Mouse (Mus musculus): ENCODE data around the gene Trh. TPM values are rescaled to one million over a fixed set of nuclear protein-coding genes. Genes with fewer than 3 reads are reported as not detected.
A peak's percentile ranks its signal among the peaks of the same experiment; 100 is the strongest.

Trh gene
- polyA plus RNA-seq (2015; fragmentation: Nextera tagmentation; extraction: Ambion mirVana) = 1.8 and 2.5 TPM in 2 replicates

DNA sequence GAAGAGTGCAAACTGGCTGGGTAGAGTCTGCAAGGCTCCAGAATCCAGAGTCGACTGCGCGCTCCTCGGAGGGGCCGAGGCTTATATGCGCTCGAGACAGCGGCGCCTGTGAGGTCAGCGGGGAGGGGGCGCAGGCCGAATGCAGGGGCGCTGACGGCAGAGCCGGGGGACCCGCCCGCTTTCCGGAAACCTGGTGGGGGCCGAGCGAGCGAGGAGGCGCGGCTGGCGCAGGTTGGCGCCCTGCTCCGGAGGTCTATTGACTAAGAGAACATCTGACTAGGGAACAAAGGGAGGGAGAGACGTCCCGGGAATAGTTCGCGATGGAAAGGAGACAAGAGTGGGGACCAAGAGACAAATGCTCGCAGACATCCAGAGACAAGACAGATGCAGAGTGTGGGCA lies at the start of gene Trh:
TSS of gene Trh (minus strand) at position 60 of the 400 bp plus-strand sequence.
- H3K4me1 ChIP-seq (ENCODE audit: control insufficient read depth, insufficient read depth, low read length) = 0 out of 2 replicates have a peak, but pooled peaks cover 3% of the 10 kb centered on the region
- WGBS = under 1% methylated on average over 31 of the region's 31 CpGs
- H3K27me3 ChIP-seq (replicated peaks; ENCODE audit: control insufficient read depth, insufficient read depth, low read length) = peaks cover 24% of the 10 kb centered on the region
- H3K4me3 ChIP-seq (ENCODE audit: low read length) = peak within 1 kb of the TSS; percentile 37
- peak within 1 kb of the TSS; percentile 41; the same call in 1 of the 2 replicates for H3K9ac ChIP-seq (ENCODE audit: low read depth, low read length)
- peak within 1 kb of the TSS; percentile 53 for H3K4me2 ChIP-seq (ENCODE audit: low read depth, low read length)
- H3K27ac ChIP-seq (ENCODE audit: low read length) = no peak within 1 kb of the TSS
- no peaks in the 10 kb centered on the region for H3K9me3 ChIP-seq (ENCODE audit: control insufficient read depth, low read length)
- H3K36me3 ChIP-seq (ENCODE audit: control insufficient read depth, insufficient read depth, low read length) = no peaks in the 10 kb centered on the region
- ATAC-seq = no peak

DNA sequence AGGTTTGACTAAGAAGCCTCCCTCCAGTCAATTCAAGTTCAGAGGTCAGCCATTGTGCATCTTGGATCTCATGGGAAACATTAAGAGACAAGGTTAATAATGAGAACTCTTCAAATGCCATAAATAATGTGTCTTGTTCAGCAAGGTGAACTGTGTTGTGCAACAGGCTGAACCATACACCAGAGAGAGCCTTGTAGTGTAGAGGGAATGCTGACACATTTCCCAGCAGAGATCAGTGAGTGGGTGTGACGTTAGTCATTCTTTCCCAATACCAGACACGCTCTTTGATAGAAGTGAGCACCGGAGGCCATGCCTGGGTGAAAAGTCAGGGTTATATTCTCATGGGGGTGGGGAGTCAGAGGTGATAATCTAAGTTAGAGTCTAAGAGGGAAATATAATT lies 46.4 kb upstream of the Trh start:
- 69% methylated on average over 3 of the region's 3 CpGs for WGBS

DNA sequence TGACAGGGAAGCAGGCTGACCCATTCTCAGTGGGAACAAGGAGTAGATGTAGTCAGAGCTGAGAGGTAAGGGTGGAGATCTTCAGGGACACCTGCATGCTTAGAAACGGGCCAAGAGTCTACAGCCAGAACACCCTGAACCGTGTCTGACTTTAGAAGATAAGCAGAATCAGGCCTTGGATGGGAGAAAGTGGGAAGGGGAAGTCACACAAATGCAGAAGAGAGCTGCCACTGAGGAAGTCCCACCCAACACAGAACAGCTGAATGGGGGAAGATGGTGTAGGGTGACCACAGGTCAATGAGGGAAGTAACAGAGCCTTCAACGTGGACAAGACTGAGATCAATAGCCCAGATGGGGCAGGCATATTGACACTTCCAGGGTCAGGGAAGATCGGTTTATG lies 42.4 kb upstream of the Trh start:
- Histone ChIP-seq H3K27ac (ENCODE audit: low read length) (no peak overlapping the region), H3K27me3 (replicated peaks; ENCODE audit: control insufficient read depth, insufficient read depth, low read length) (no peaks in the 10 kb centered on the region), H3K4me1 (ENCODE audit: control insufficient read depth, insufficient read depth, low read length) (no peaks in the 10 kb centered on the region), H3K36me3 (ENCODE audit: control insufficient read depth, insufficient read depth, low read length) (no peaks in the 10 kb centered on the region), H3K4me2 (ENCODE audit: low read depth, low read length) (no peak overlapping the region), H3K4me3 (ENCODE audit: low read length) (no peak overlapping the region), H3K9ac (ENCODE audit: low read depth, low read length) (no peak overlapping the region), H3K9me3 (ENCODE audit: control insufficient read depth, low read length) (no peaks in the 10 kb centered on the region)
- ATAC-seq = no peak
- WGBS = 53% methylated on average over 4 of the region's 4 CpGs

More for the DNA sequence above, 46.4 kb upstream of the Trh start:
- peak; percentile 63 for ATAC-seq
- H3K4me3 ChIP-seq (ENCODE audit: low read length) = no peak overlapping the region
- no peak overlapping the region for H3K27ac ChIP-seq (ENCODE audit: low read length)
- H3K4me1 ChIP-seq (ENCODE audit: control insufficient read depth, insufficient read depth, low read length) = no peaks in the 10 kb centered on the region
- no peaks in the 10 kb centered on the region for H3K9me3 ChIP-seq (ENCODE audit: control insufficient read depth, low read length)
- no peaks in the 10 kb centered on the region for H3K27me3 ChIP-seq (replicated peaks; ENCODE audit: control insufficient read depth, insufficient read depth, low read length)
- H3K9ac ChIP-seq (ENCODE audit: low read depth, low read length) = no peak overlapping the region
- no peak overlapping the region for H3K4me2 ChIP-seq (ENCODE audit: low read depth, low read length)
- H3K36me3 ChIP-seq (ENCODE audit: control insufficient read depth, insufficient read depth, low read length) = no peaks in the 10 kb centered on the region

DNA sequence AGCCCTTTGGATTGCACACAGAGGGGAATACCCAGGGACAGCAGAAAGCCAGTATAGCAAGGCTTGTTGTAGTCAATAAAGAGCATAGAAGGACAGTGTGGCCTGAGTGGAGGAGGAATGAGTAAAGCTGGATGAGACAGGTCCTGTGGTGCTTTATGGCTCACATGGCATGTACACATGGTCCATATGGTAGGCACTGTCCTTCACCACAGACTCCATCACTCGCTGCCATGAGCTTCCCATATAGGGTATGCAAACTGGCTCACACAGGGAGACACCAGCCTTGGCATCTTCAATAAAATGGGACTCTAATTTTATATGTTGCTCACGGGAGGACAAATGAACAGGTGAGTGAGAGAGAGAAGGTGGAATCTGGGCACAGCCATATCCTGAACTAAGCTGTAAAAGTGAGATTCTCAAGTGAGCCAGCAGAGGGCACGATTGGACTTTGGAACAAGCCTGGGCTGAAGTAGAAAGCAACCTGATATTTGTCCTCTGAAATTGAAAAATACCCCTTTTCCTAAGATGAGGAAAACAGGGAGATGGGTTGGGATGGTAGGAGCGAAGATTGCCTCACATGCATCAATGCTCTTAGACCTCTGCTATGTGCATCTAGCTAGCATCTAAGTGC lies 41.9 kb upstream of the Trh start:
- no peaks in the 10 kb centered on the region for H3K27me3 ChIP-seq (replicated peaks; ENCODE audit: control insufficient read depth, insufficient read depth, low read length)
- no peak overlapping the region for H3K4me3 ChIP-seq (ENCODE audit: low read length)
- H3K4me2 ChIP-seq (ENCODE audit: low read depth, low read length) = no peak overlapping the region
- H3K9me3 ChIP-seq (ENCODE audit: control insufficient read depth, low read length) = no peaks in the 10 kb centered on the region
- no peaks in the 10 kb centered on the region for H3K36me3 ChIP-seq (ENCODE audit: control insufficient read depth, insufficient read depth, low read length)
- no peak overlapping the region for H3K27ac ChIP-seq (ENCODE audit: low read length)
- H3K4me1 ChIP-seq (ENCODE audit: control insufficient read depth, insufficient read depth, low read length) = no peaks in the 10 kb centered on the region
- WGBS = 31% methylated on average over 4 of the region's 4 CpGs
- ATAC-seq = peak; percentile 31; the same call in 1 of the 2 replicates
- H3K9ac ChIP-seq (ENCODE audit: low read depth, low read length) = no peak overlapping the region

DNA sequence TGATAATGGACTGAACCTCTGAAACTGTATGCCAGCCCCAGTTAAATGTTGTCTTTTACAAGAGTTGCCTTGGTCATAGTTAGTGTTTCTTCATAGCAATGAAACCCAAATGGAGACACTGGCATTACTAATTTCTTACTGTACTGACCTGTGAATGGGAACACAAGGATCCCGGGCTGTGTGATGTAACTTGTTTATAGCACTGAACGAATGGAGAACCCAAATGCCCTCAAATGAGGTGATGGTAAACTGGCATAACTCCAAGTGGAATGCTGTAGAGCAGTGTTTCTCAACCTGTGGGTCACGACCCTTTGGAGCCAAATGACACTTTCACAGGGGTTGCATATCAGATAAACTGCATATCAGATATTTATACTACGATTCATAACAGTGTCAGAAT lies 41.1 kb upstream of the Trh start:
- H3K9me3 ChIP-seq (ENCODE audit: control insufficient read depth, low read length) = no peaks in the 10 kb centered on the region
- H3K4me3 ChIP-seq (ENCODE audit: low read length) = no peak overlapping the region
- H3K4me1 ChIP-seq (ENCODE audit: control insufficient read depth, insufficient read depth, low read length) = no peaks in the 10 kb centered on the region
- ATAC-seq = no peak
- WGBS = 74% methylated on average over 4 of the region's 4 CpGs
- no peaks in the 10 kb centered on the region for H3K36me3 ChIP-seq (ENCODE audit: control insufficient read depth, insufficient read depth, low read length)
- H3K9ac ChIP-seq (ENCODE audit: low read depth, low read length) = no peak overlapping the region
- H3K27ac ChIP-seq (ENCODE audit: low read length) = no peak overlapping the region
- H3K4me2 ChIP-seq (ENCODE audit: low read depth, low read length) = no peak overlapping the region
- no peaks in the 10 kb centered on the region for H3K27me3 ChIP-seq (replicated peaks; ENCODE audit: control insufficient read depth, insufficient read depth, low read length)

DNA sequence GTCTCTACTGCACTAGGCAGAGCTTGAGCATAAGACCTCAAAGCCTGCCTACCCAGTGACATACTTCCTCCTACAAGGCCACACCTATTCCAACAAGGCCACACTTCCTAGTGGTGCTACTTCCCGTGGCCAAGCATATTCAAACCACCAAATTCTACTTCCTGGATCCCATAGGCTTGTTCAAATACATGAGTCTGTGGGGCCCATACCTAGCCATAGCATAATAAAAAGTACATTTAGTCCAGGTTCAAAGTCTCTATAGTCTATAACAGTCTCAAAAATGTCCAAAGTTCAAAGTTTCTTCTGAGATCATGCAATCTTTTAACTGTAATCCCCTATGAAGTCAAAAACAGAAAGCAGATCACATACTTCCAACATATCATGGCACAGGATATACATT lies 32.7 kb upstream of the Trh start:
- Histone ChIP-seq H3K9me3 (ENCODE audit: control insufficient read depth, low read length) (no peaks in the 10 kb centered on the region), H3K27ac (ENCODE audit: low read length) (0 out of 2 replicates have a peak overlapping the region, but pooled peaks have one; percentile 33), H3K4me3 (ENCODE audit: low read length) (no peak overlapping the region), H3K27me3 (replicated peaks; ENCODE audit: control insufficient read depth, insufficient read depth, low read length) (no peaks in the 10 kb centered on the region), H3K9ac (ENCODE audit: low read depth, low read length) (no peak overlapping the region), H3K4me2 (ENCODE audit: low read depth, low read length) (no peak overlapping the region), H3K4me1 (ENCODE audit: control insufficient read depth, insufficient read depth, low read length) (no peaks in the 10 kb centered on the region), H3K36me3 (ENCODE audit: control insufficient read depth, insufficient read depth, low read length) (no peaks in the 10 kb centered on the region)
- ATAC-seq = peak; percentile 96
- 63% methylated on average over 1 of the region's 1 CpGs for WGBS

DNA sequence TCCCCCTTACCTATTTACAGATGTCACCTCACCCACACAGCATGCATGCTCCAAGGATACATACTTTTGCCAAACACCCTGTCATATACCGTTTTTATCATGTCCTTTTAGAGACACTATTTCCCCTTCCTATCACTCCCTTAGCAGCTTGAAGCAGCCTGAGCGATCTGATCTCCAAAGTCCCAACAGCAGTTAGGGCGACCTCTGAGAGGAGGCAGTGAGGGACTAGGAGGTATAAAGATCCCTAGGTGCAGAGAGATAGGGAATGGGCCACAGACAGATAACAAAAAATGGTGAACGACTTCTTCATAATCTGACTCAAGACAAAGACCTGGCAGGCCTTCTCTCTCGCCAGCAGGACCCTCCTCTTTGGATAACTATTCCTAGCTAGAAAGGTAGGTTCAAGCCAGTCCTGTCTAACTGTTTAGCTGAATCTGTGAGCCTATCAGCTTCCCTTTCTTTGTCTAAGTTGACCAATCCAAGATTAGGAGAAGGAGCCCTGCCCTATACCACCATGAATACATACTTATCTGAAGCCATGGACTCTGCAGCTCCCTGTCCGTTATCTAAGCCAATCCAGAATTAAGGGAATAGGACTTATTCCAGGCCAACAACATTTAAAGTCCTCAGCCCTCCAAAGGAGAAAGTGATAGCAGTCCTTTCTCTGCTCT lies 29.3 kb upstream of the Trh start:
- no peak for ATAC-seq
- Histone ChIP-seq H3K36me3 (ENCODE audit: control insufficient read depth, insufficient read depth, low read length) (no peaks in the 10 kb centered on the region), H3K27ac (ENCODE audit: low read length) (no peak overlapping the region), H3K4me1 (ENCODE audit: control insufficient read depth, insufficient read depth, low read length) (no peaks in the 10 kb centered on the region), H3K4me3 (ENCODE audit: low read length) (no peak overlapping the region), H3K27me3 (replicated peaks; ENCODE audit: control insufficient read depth, insufficient read depth, low read length) (no peaks in the 10 kb centered on the region), H3K9ac (ENCODE audit: low read depth, low read length) (no peak overlapping the region), H3K9me3 (ENCODE audit: control insufficient read depth, low read length) (no peaks in the 10 kb centered on the region), H3K4me2 (ENCODE audit: low read depth, low read length) (no peak overlapping the region)
- WGBS = 74% methylated on average over 6 of the region's 6 CpGs

DNA sequence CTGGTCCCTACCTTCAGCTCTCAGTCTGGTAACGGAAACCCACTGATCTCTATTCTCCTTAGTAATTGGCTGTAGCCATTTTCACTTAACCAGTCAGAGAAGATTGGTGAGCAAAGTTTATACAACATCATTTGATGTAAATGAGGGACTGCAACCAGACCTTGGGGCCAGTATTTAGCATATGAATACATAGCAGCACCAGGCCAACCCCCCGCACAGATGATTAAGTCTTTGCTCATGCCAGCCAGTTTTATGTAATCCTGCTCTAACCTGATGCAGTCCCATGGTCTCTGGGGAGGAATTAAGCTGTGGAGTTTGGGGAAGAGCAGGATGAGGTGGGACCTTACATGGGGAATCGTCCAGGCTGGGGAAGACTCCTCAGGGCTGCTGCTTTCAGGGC lies 28.2 kb upstream of the Trh start:
- no peak for ATAC-seq

DNA sequence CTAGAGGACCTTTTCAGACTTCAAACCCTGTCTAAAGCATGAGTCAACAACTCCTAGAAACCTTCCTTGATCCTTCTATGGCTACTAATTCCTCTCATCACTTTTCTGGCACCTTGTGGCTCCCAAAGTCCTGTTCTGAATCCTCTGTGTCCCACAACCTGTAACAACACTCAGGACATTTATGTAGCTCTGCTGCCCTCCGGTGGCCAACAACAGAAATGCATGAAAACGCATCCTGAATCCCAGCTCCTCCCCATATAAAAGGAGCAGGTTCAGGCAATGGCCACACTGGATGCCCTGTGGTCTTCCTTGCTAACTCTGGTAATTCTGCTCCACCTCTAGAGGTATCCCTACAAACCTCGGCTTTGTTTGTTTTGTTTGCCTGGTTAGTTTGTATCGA lies 24.6 kb upstream of the Trh start:
- H3K4me3 ChIP-seq (ENCODE audit: low read length) = no peak overlapping the region
- no peaks in the 10 kb centered on the region for H3K27me3 ChIP-seq (replicated peaks; ENCODE audit: control insufficient read depth, insufficient read depth, low read length)
- H3K4me2 ChIP-seq (ENCODE audit: low read depth, low read length) = no peak overlapping the region
- 14% methylated on average over 4 of the region's 4 CpGs for WGBS
- no peaks in the 10 kb centered on the region for H3K36me3 ChIP-seq (ENCODE audit: control insufficient read depth, insufficient read depth, low read length)
- no peak overlapping the region for H3K27ac ChIP-seq (ENCODE audit: low read length)
- H3K9ac ChIP-seq (ENCODE audit: low read depth, low read length) = no peak overlapping the region
- H3K4me1 ChIP-seq (ENCODE audit: control insufficient read depth, insufficient read depth, low read length) = no peaks in the 10 kb centered on the region
- ATAC-seq = peak; percentile 62; the same call in 1 of the 2 replicates
- no peaks in the 10 kb centered on the region for H3K9me3 ChIP-seq (ENCODE audit: control insufficient read depth, low read length)

More for the DNA sequence above, 28.2 kb upstream of the Trh start:
- Histone ChIP-seq H3K27me3 (replicated peaks; ENCODE audit: control insufficient read depth, insufficient read depth, low read length) (no peaks in the 10 kb centered on the region), H3K27ac (ENCODE audit: low read length) (no peak overlapping the region), H3K4me3 (ENCODE audit: low read length) (no peak overlapping the region), H3K9ac (ENCODE audit: low read depth, low read length) (no peak overlapping the region), H3K36me3 (ENCODE audit: control insufficient read depth, insufficient read depth, low read length) (no peaks in the 10 kb centered on the region), H3K4me2 (ENCODE audit: low read depth, low read length) (no peak overlapping the region), H3K9me3 (ENCODE audit: control insufficient read depth, low read length) (no peaks in the 10 kb centered on the region), H3K4me1 (ENCODE audit: control insufficient read depth, insufficient read depth, low read length) (no peaks in the 10 kb centered on the region)
- WGBS = 72% methylated on average over 3 of the region's 3 CpGs
